Mouse (Mus musculus) ES-CJ7 (cell line): ENCODE results near the gene Nps.
"Not testable (repeated sequence)": the region's sequence is repeated elsewhere in the genome, so short reads cannot be mapped to it uniquely, and the experiment has no call there.

Source experiments
- DNase-seq: peaks from one replicate; pipeline ENCODE4 v3.0.0; 2011; ENCODE audit warnings: low read depth, low spot score

Gene Nps

DNA sequence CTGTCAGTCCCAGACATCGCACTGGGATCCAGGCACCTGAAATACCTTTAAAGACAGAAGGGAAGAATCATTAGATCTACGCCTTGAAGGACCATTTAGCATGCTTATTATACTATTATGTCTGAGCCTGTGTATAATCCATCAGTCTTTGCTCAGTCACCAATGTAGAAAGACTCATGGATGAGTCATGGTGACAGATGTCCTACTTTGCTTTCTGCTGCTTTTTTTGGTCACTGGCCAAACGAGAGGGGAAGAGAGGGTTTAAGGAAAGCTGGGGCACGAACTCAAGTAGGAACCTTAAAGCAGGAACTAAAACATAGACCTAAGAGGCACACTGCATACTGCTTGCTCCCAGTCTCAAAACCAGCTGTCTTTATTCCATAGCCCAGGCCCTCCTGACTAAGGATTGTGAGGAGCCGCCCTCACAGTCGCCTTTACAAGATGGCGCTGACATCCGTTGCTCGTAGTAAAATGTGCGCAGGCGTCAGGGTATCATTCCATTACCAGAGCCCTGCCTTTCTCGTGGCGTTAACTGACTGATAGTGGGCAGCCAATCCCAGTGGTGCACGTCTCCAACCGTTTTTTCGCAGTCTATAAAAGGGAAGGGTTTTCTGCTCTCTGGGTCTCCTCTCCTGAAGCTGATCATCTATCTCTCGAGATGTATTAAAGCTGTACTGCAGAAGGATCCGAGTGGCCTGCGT, at the start of gene Nps:
Nps (plus strand) TSS at position 651 of the 701 bp plus-strand sequence.
- not testable (repeated sequence) for DNase-seq

DNA sequence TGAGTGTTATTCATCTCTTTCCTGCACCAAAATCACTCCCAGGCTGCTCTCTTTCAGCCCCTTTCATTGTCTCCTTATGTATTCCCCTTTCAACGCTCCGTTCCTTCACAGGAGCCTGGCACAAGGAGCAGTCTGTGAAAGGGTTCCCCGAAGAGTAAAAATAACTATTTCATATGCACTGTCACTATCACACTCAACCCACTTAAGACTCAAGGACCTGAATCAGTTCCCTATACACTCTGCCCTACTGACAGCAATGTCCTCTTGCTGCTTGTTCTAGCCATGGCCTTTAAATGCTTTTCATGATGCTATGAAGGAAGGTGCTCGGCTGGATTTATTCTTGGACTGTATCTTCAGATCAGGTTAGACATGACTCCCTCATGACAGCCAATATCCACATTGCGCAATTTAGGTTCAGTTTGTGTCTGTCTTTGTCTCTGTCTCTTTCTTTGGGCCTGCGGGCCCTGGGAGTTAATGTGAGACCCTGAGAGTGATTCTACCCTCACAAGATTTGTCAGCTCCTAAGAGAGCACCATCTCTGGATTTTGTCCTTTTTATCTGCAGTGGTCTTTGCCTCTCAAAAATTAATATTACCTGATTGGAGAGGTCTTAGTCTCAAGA, 49.4 kb upstream of the Nps start:
- DNase-seq = no peak

DNA sequence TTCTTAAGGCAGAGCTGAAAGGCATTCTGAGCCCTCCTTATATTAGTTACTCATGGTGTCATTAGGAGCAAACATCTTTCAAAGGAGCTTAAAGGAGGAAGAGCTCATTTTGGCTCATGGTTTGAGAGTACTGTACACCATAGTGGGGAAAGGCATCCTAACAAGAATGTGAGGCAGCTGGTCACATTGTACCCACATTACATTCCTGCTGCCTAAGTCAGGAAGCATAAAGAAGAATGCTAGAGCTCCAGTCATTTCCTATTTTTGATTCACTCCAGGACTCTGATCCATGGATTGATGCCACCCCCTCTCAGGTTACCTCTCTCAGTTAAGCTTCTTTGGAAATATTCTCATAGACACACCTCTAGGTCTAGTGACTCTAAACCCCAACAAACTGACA, 48.2 kb upstream of the Nps start:
- DNase-seq = no peak

DNA sequence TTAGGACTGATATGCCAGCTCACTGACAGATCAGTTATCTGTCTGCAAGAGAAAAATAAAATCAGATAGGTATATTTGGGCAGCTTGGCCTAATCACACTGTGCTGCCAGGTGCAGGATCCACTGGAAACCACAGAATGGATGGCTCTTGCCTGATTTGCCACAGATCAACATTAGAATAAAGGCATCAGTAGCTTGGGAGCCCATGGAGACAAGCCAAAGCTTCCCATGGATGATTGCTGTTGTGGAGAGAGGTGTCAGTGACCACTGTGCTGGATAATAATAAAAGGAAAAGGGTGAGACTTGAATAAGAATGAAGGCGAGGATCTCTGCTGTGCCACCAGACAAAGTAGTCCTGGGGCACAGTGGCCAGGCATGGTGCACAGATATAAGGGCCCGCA, 47.7 kb upstream of the Nps start:
- no peak for DNase-seq

DNA sequence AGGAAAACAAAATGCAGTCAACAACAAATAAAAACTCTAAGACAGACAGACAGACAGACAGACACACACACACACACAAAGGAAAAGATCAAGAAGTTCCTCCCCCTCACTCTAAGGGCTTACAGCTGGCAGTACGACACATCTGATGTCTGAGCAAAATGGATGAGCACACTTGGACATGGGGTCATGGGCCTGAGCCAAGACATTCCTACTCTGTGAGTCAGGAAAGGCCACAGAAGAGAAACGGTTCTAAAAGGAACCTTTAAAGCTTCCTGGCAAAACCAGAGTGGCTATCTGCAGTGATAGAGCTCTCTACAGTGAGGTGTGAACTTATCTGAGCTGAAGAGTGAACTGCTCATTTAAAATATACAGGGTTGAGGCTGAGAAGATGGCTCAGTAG, 46.0 kb upstream of the Nps start:
- DNase-seq = no peak

DNA sequence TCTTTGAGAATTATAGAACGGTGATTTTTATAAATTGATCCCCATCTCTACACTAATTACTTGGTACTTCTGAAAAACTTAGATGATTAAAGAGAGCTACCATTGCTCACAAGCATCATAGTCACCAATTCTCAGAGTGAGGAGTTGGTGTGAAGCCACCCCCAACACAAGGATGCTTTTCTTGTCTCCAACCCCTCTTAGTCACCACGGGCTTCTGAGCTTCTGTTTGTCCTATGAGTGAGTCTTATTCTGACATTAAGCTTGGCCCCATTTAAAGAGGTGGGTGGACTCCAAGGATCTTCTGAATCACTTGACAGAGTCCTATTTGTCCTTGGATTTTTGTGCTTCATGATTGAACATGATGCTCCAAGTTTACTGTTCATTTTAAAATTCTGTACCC, 37.0 kb upstream of the Nps start:
- DNase-seq = no peak

DNA sequence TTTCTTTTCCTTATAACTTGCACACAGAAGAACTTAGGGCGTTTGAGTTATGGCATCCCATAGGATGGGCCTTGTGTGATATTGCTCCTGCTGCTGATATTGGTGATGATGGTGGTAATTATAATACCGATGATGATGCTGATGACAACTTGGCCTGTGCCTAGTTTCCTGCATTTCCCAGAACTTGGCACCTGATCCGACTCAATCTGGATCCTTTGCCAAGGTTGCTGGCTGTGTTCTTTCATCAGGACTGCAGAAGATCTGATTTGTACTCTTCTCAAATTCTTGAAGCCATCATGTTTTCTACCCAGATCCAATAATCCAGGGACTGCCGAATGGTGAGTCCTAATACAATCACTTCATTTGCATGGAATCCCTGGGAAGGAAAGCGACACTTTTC, 32.5 kb upstream of the Nps start:
- no peak for DNase-seq

DNA sequence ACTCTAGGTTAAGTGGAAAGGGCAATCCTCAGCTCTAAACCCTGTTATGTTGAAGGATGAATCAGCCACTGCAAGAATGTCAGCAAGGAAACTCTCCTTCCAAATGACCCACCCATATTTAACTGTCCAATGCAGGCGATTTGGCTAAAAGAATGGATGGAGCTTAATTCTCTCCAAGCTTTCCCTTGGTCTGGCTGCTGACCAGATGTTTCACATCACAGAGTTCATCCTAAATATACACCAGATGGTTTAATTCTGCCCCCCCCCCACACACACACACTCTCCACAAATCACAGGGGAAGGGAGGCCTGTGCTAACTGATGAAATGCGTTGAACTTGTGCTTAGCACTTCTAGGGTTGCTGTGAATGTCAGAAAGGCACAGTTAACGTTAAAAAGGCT, 21.4 kb upstream of the Nps start:
- no peak for DNase-seq

DNA sequence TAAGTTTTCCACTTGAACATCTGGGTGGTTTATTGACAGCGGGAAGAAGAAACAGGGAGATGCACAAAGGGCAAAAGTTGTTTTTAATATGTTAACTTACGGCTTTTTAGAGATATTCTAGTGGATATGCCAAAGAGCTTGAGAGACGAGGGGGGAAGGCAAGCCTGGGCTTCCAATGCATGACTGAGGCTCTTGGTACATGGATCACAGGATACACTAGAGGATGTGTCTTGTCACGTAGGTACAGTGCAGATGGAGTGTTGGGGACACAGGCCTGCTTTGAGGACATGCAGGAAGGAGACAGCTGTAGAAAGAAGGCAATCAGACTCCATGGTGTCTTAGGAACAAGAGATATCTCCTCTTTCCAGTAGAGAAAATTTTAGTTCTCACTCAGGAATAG, 19.1 kb upstream of the Nps start:
- no peak for DNase-seq

DNA sequence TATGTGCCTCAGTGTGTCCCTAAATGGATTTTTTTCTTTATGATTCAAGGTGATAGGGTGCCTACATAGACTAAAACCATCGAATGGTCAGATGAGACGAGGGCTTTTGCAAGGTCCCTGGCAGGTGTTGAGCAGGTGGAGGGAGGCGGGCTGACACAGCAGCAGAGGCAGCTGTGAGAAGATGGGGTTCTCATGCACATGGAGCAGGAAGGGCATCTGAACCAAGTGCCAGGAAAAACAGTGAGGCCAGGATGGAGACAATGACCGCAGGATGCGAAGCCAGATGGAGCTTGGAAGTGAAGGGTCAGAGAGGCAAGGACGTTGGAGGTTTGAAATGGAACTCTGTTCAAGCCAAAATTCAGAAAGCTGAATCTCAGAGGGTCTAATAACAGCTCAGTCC, 18.5 kb upstream of the Nps start:
- no peak for DNase-seq

DNA sequence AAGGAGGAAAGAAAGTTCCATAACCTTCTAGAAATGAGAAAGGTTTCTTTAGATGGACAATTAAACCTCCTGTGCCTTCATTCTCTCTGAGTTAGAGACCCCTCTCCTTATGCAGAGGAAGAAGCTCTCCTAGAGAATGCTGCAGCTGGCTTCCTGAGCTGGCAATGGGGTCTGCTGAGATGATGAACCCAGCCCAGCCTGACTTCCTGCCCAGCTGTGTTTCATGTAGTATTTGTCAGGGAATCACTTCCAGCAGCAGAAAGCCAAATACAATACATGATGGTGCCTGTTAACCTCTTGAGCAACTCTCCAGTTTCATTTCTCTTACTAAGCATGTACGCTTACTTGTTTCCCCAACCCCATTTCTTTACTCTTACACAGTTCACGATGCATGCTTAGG, 17.9 kb upstream of the Nps start:
- no peak for DNase-seq

DNA sequence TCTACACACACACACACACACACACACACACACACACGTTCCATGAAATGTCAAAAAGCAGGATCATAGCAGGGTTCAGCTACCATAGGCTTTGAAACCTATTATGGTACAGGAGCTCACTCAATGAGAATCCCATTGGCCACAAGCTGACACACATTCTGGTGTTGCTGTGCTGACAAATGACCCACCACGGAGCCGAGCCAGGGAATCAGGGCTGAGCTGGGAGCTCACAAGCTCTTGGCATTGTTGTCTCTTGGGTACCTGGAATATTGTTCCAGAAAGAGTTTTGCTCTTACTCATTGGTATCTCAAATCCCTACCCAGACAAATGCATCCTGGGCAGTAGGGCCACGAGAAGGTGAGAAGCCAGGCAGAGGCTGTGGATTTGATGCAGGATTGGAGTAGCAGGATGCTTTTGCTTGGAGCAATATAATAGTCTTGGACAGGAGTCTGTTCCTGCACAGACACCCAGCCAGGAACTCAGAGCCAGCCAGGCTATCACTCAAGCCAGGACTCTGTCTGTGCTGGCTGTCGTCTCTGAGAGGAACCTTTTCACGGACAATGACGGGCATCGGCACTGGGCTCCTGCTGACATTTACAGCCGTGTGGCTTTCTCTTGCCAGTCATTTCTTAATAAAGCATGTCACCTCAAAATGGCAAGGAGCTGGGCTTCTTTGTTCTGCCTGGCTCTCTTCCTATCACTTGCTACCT, 14.2 kb upstream of the Nps start:
- no peak for DNase-seq

DNA sequence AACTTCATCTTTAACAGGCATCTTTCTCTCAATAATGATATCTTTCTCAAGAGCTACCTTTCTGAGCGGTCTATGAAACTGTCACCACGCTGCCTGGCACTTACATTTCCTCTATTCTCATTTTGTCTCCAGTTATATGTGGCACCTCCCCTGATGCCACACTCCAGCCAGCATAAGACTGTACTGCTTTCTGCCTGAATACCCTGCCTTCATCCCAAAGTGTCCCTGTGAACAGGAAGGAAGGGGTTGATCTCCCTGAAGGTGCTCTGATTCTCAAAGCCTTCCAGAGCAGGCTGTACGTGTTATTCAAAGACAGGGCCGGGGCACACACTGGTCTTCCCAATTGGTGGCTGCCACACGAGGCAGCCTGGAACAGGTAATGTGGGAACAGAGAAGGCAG, 12.1 kb upstream of the Nps start:
- DNase-seq = no peak

DNA sequence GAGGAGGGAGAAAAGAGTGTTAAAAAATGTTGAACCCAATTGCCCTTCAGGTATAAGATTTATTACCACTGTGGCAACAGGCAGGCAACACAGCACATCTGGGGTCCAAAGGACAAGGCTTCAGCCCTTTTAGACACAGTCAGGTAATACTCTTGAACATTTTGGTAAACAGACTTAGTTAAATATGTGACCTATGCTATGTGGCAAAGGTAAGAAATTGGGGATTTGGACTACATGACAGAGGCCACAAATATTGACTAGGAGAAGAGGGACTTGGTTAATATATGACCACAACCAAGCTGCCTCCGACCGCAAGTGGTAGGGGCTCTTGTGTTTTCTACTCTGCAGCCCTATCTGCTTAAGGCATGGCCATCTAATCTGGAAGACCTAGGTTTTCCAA, 5.3 kb upstream of the Nps start:
- DNase-seq = no peak

DNA sequence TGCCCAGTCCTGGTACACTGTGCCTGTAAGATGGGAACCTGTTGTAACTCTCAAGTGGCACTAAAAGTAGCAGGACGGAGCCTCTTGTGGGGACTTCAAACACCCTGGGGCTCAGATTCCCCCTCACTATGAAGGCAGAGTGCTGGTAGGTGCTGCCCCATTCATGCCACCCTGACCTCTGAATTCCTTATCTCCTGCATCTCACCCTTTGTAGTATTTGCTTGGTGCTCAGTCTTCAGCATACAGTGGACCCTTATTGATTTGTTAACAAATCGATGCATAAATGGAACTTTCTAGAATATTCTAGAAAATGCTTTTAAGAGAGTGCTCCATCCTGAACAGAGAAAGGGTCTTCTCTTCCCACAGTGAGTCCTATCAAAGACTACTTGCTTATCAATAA, 4.1 kb upstream of the Nps start:
- DNase-seq = no peak

DNA sequence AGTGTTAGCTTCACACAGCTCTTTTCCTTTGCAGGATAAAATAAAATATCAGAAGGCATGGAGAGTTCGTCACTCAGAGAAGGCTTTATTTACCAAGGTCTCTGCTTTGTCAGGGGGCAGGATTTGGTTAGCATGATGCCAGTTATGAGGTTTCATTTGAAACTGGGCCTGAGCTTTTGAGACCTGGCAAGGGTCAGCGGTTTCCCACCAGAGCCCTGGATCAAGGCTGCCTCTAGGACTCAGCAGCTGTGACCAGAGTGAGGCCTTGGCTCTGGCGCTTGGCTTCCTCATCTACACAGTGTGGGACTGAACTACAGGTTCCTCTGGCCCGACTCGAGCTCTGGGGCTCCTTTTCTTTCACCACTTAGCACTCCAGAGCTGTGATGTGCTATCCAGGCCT, 12.5 kb downstream of the Nps start:
- no peak for DNase-seq

DNA sequence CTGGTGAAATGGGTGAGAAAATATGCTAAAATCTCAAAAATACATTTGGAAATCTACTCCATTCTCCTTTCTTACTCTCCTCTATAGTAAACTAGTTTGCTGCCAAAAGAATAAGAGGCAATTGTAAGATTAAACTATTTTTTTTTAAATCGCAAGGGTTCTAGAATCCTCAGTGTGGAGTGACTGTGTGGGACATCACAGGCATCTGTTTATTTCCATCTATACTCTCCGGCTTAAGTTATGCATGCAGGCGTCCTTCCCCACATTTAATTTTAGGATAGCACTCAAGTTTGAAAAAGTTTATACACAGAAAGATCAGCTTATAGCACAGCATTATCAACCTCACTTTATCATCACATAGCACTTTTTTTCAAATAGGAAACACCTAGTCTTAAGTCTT, 24.7 kb downstream of the Nps start:
- DNase-seq = no peak

DNA sequence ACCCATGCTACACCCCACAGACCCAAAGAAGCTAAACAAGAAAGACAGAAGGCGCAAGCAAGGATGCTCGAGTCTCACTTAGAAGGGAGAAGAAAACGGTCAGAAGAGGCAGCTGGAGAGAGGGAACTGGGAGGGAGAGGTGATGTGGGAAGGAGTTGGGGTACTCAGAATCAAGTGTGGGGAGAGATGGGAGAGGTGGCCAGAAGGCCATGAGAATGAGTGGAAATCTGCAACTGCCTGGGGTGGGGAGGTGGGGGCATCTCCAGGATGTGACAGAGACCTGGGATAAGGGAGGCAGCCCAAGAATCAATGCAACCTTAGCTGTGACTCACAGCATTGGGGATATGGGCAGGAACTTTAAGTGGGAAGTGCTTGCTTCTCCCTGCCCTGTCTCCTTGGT, 31.5 kb downstream of the Nps start:
- no peak for DNase-seq

DNA sequence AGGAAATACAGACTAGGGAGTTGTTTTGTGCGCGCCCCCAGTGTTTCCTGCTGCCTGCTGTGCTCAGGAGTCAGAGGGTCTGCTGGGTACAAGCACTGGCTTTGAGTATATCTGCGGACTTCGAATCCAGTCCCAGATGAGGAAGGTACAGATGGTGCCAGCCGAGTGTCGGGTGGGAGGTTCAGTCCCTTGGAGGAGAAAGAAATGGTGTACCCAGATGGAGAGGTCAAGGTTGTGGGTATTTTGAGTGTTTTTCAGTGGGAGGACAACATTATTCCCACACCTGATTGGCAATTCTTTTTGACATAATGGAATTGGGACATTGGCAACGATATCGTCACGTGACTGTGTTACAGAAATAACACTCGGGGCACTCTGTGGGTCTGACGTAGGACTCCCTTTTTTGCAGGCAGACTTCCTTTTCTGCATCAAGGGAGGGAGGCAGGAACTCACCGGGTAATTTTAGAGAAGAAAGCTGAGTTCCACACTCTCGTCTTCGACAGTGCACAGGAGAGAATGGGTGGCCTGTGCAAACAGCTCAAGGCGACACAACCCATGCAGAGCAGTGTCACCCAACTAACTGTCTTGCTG, 33.2 kb downstream of the Nps start:
- DNase-seq = no peak

DNA sequence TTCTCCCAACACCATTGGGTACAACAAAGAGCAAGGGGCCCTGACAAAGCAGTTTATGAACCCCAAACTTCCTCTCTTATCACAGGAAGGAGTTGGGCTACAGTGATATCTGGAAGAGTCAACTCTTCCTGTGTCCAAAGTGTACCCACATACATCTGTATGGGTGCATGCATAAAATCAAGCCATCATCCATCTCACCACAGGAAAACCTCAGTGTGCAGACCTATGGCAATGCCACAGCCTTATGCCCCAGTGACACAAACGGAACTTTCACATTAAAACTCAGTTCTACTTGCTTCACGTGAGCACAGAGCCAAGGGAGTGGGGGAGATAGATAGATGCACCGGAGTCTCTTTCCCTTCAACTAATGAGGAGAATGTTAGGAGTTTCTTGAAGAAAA, 36.0 kb downstream of the Nps start:
- no peak for DNase-seq

DNA sequence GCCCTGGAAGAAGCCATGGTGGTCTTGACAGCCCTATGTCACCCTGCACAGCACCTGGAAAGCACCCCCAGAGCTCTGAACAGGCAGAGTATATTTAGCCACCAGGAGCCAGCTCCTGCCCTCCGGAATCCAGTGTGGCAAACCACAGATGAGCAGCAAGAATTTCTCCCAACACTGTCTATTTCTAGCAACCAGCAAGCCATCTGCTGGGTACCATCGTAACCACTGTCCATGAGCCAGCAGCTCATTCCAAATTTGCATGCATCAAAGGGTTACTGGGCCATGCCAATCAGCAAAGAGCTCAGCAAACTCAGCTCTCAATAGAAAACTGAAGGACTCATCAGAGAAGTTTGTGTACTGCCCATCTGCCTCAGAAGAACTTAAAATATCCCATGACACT, 46.0 kb downstream of the Nps start:
- DNase-seq = no peak
